Mouse (Mus musculus): ENCODE results near the gene Slc22a4.

- TF ChIP-seq CTCF (IDR thresholded peaks at IDR 0.05; ENCODE audit: low read depth) (no peak), EP300 (IDR thresholded peaks at IDR 0.05; ENCODE audit: low read depth) (no peak)
These were observed 38.5 kb upstream of the Slc22a4 start for GRCm38 (mm10) chr11:54066400-54066799.

All from heart, postnatal 0 days (tissue).